Mouse (Mus musculus): Measurements from ENCODE around the gene Ccpg1.

Gene Ccpg1

GRCm38 (mm10) chr9:73045204-73045603 is 60.0 kb downstream of the Ccpg1 start:
- DNase-seq (ENCODE audit: low spot score in 2 of 2): no peak

DNA sequence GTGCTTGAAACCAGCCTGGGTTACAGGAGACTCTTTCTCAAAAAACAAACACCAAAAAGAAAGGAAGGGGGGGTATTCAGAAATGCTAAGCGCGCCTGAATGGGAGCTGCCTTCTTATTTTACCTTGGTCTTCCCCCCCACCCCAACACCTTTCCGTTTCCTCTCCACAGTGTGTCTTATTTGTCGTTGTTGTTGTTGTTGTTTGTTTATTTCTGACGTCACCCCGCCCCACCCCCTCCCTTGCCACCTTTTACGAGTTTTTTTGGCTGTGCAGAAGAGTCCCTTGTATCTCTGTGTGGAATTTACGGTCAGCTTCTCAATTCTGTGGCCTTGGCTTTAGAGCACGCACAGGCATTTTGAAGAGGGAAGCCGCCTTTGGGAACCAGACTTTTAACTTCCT is 60.5 kb downstream of the Ccpg1 start:
- no peak for DNase-seq (ENCODE audit: low spot score in 2 of 2)

- DNase-seq (ENCODE audit: low spot score in 2 of 2): no peak
Measured at GRCm38 (mm10) chr9:73047906-73048305, 62.7 kb downstream of the Ccpg1 start.

DNA sequence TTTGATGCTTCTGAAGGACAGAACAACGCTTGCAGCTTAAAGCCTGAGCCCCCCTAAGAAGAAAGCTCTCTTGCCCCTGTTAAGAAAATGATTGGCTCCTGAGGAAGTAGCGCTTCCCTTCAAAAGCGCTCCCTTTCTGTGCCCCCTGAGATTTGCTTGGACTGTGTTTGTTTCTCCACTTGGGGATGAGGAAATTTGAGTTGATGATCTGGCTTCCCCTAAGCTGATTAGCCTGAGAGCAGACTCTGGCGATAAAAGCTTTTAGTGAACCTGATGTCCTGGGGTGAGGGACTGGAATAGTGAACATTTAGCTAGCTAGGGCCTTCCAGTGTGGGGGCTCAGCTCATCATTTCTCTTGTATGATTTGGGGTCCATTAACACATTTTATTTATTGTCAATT is 63.7 kb downstream of the Ccpg1 start:
- DNase-seq (ENCODE audit: low spot score in 2 of 2): no peak

DNA sequence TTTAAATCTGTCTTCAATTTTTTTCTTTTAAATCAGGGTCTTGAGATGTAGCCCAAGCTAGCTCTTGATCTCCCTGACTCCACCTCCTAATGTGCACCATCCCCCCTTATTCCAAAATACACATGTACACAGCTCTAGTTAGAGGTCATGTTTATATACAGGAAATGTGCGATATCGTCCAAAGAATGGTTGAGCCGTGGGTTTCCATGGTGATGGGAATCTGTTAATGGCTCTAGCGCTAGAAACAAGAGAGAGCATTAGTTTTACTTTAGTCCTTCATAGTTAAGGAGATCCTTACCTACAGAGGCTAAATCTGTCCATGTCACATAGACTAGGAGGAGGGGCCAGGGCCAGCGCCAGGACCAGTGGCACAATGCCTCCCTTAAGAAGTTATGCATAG is 64.6 kb downstream of the Ccpg1 start:
- no peak for DNase-seq (ENCODE audit: low spot score in 2 of 2)

DNA sequence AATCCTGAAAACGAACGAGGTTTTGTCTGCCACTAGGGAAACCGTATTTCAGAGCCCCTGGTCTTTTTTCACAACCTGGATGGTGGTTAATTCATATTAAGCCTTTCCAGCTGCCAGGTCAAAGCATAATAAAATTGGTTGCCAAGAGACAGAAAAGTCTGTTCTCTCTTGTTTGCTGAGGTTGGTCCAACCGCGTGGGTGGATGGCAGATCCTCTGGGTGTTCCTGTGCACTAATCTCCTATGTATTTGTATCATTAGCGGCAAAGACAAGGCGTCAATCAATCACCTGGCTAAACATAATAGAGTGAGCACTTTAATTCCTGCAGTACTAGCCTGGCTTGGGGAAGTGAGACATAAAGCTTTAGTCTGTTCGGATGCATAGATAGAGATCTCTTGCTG is 65.4 kb downstream of the Ccpg1 start:
- DNase-seq (ENCODE audit: low spot score in 2 of 2): no peak

GRCm38 (mm10) chr9:73055441-73055911 is 70.2 kb downstream of the Ccpg1 start:
- DNase-seq (ENCODE audit: low spot score in 2 of 2): no peak

DNA sequence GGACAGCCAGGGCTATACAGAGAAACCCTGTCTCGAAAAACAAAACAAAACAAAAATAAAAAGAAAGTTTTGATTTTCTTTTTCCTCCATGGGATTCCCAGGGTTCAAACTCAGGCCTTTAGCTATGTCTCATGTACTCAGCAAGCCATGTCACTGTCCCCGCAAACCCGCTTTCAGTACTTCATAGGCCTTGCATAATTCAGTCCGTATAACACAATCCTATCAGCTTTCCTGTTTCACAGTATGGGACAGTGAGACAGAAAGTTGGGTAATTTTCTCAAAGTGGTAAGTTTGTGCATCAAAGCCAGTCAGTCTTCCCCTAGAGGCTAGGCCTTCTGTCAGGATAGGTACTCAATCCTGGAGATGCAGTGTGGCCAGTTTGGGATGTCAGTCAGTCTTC is 74.0 kb downstream of the Ccpg1 start:
- no peak for DNase-seq (ENCODE audit: low spot score in 2 of 2)

DNA sequence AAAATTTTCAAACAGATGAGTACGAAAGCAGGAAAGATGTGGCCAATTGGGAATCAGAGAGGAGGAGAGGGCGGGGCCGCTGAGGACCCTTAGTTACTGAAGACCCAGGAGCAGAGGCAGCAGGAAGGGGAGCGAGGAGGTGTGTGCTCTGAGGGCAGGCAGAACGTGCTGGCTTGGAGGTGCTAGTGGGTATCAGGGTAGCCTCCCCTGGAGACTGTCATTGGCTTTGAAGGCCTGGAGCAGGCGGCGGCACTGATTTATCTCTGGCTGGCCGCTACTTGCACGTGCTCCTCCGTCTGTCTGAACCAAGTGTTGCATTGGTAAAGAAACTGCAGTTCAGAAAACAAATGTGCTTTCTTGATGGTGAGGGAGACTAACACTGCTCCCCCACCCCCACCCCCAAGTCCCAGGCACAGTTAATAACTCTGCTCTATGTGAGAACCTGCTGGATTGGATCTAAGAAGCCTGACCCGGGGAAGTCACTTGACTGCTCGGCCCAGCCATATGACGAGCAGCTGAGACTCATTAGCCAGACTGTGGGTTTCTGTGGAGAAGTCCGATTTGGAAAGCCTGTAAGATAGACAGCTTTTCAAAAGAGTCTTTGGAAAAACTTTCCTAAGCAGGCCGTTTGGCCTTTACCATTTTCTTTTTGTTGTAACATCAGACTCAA is 78.5 kb downstream of the Ccpg1 start:
- no peak for DNase-seq (ENCODE audit: low spot score in 2 of 2)
